Mouse (Mus musculus): Measurements from ENCODE around the gene Ddx5. TPM values are rescaled to one million over a fixed set of nuclear protein-coding genes. Genes with fewer than 3 reads are reported as not detected.
"Not testable (repeated sequence)": the region's sequence is repeated elsewhere in the genome, so short reads cannot be mapped to it uniquely, and the experiment has no call there.

The Ddx5 gene
- polyA plus RNA-seq, 1 experiment from 2014 or later: 175 TPM

GRCm38 (mm10) chr11:106752103-106752502 is 36.9 kb downstream of the Ddx5 start:
- no peak for ATAC-seq (ENCODE audit: low FRiP score, low TSS enrichment)

GRCm38 (mm10) chr11:106751039-106752018 is 37.7 kb downstream of the Ddx5 start, which contains the start of gene Milr1:
Milr1 (plus strand) TSS chr11:106751226.
- H3K9me3 ChIP-seq (ENCODE audit: control insufficient read depth, low read length): no peaks in the 10 kb centered on the region
- H3K27me3 ChIP-seq (ENCODE audit: control insufficient read depth, insufficient read depth, low read length): no peaks in the 10 kb centered on the region
- DNase-seq (ENCODE audit: low spot score) (no peak), ATAC-seq (ENCODE audit: low FRiP score, low TSS enrichment) (no peak)
- no peaks in the 10 kb centered on the region for H3K4me1 ChIP-seq (replicated peaks; ENCODE audit: control insufficient read depth, insufficient read depth)
- WGBS: 66% methylated on average over 17 of the region's 17 CpGs
- no peak within 1 kb of the TSS for H3K4me3 ChIP-seq (ENCODE audit: low read depth, low read length)
- no peak within 1 kb of the TSS for H3K9ac ChIP-seq (ENCODE audit: low read length)
- no peak for TF ChIP-seq CTCF (IDR thresholded peaks at IDR 0.05; ENCODE audit: low read depth)
- TF ChIP-seq EP300 (optimal IDR thresholded peaks at IDR 0.05): no peak
- H3K4me2 ChIP-seq (replicated peaks; ENCODE audit: low read depth): no peak within 1 kb of the TSS
- no peaks in the 10 kb centered on the region for H3K36me3 ChIP-seq (ENCODE audit: control insufficient read depth, insufficient read depth, low read length)
- H3K27ac ChIP-seq (replicated peaks): no peak within 1 kb of the TSS

More at GRCm38 (mm10) chr11:106752103-106752502, 36.9 kb downstream of the Ddx5 start:
- no peak overlapping the region for H3K4me2 ChIP-seq (replicated peaks; ENCODE audit: low read depth)
- TF ChIP-seq CTCF (IDR thresholded peaks at IDR 0.05; ENCODE audit: low read depth) (no peak), EP300 (optimal IDR thresholded peaks at IDR 0.05) (no peak)
- no peak overlapping the region for H3K27ac ChIP-seq (replicated peaks)
- no peaks in the 10 kb centered on the region for H3K27me3 ChIP-seq (ENCODE audit: control insufficient read depth, insufficient read depth, low read length)
- no peaks in the 10 kb centered on the region for H3K9me3 ChIP-seq (ENCODE audit: control insufficient read depth, low read length)
- no peaks in the 10 kb centered on the region for H3K4me1 ChIP-seq (replicated peaks; ENCODE audit: control insufficient read depth, insufficient read depth)
- no peak overlapping the region for H3K4me3 ChIP-seq (ENCODE audit: low read depth, low read length)
- no peak overlapping the region for H3K9ac ChIP-seq (ENCODE audit: low read length)
- WGBS: 72% methylated on average over 7 of the region's 7 CpGs
- H3K36me3 ChIP-seq (ENCODE audit: control insufficient read depth, insufficient read depth, low read length): no peaks in the 10 kb centered on the region
- DNase-seq (ENCODE audit: low spot score): no peak

- Histone ChIP-seq H3K9me3 (ENCODE audit: control insufficient read depth, low read length) (no peaks in the 10 kb centered on the region), H3K4me2 (replicated peaks; ENCODE audit: low read depth) (no peak within 1 kb of the TSS), H3K27me3 (ENCODE audit: control insufficient read depth, insufficient read depth, low read length) (no peaks in the 10 kb centered on the region), H3K27ac (replicated peaks) (no peak within 1 kb of the TSS), H3K36me3 (ENCODE audit: control insufficient read depth, insufficient read depth, low read length) (no peaks in the 10 kb centered on the region), H3K9ac (ENCODE audit: low read length) (no peak within 1 kb of the TSS), H3K4me1 (replicated peaks; ENCODE audit: control insufficient read depth, insufficient read depth) (no peaks in the 10 kb centered on the region), H3K4me3 (ENCODE audit: low read depth, low read length) (no peak within 1 kb of the TSS)
- ATAC-seq (ENCODE audit: low FRiP score, low TSS enrichment): peak; percentile 78
- TF ChIP-seq EP300 (optimal IDR thresholded peaks at IDR 0.05) (no peak), CTCF (IDR thresholded peaks at IDR 0.05; ENCODE audit: low read depth) (no peak)
- peak; percentile 41 for DNase-seq (ENCODE audit: low spot score)
- WGBS: 59% methylated on average over 13 of the region's 13 CpGs
These were observed 38.7 kb downstream of the Ddx5 start, which contains the start of gene Pecam1 for GRCm38 (mm10) chr11:106750121-106750751. Pecam1 (minus strand) TSS chr11:106750628.

GRCm38 (mm10) chr11:106749557-106750120 is 39.3 kb downstream of the Ddx5 start:
- not testable (repeated sequence) for ATAC-seq (ENCODE audit: low FRiP score, low TSS enrichment); H3K27me3 ChIP-seq (ENCODE audit: control insufficient read depth, insufficient read depth, low read length); H3K4me3 ChIP-seq (ENCODE audit: low read depth, low read length); DNase-seq (ENCODE audit: low spot score); H3K4me1 ChIP-seq (replicated peaks; ENCODE audit: control insufficient read depth, insufficient read depth); H3K36me3 ChIP-seq (ENCODE audit: control insufficient read depth, insufficient read depth, low read length); H3K4me2 ChIP-seq (replicated peaks; ENCODE audit: low read depth); H3K9ac ChIP-seq (ENCODE audit: low read length); H3K27ac ChIP-seq (replicated peaks); H3K9me3 ChIP-seq (ENCODE audit: control insufficient read depth, low read length)
- 97% methylated on average over 7 of the region's 7 CpGs for WGBS

GRCm38 (mm10) chr11:106744949-106745348 is 44.0 kb downstream of the Ddx5 start:
- Histone ChIP-seq H3K4me2 (replicated peaks; ENCODE audit: low read depth) (no peak overlapping the region), H3K9me3 (ENCODE audit: control insufficient read depth, low read length) (no peaks in the 10 kb centered on the region), H3K36me3 (ENCODE audit: control insufficient read depth, insufficient read depth, low read length) (no peaks in the 10 kb centered on the region), H3K4me1 (replicated peaks; ENCODE audit: control insufficient read depth, insufficient read depth) (no peaks in the 10 kb centered on the region), H3K27me3 (ENCODE audit: control insufficient read depth, insufficient read depth, low read length) (no peaks in the 10 kb centered on the region), H3K27ac (replicated peaks) (no peak overlapping the region), H3K9ac (ENCODE audit: low read length) (no peak overlapping the region), H3K4me3 (ENCODE audit: low read depth, low read length) (no peak overlapping the region)
- DNase-seq (ENCODE audit: low spot score): no peak
- no peak for ATAC-seq (ENCODE audit: low FRiP score, low TSS enrichment)
- TF ChIP-seq EP300 (optimal IDR thresholded peaks at IDR 0.05) (no peak), CTCF (IDR thresholded peaks at IDR 0.05; ENCODE audit: low read depth) (peak; percentile 63)
- 84% methylated on average over 5 of the region's 5 CpGs for WGBS
